ENCODE assay signal across 8 mouse cellular contexts in genomic region chr8:127552161-127552595, GRCm38 (mm10).
DNase-seq lines count a peak whose midpoint lies in the region; ATAC-seq and TF ChIP-seq lines count a peak whose summit lies in the region.

No protein-coding gene starts in this region.

- no peak overlapping the region for H3K4me3 ChIP-seq in hindbrain, embryonic 15.5 days
- H3K4me3 ChIP-seq in limb, embryonic 14.5 days (replicated peaks; ENCODE audit: low read length) = no peak overlapping the region

- H3K27me3 ChIP-seq in hindbrain, embryonic 15.5 days = no peaks in the 10 kb centered on the region
- H3K27me3 ChIP-seq in limb, embryonic 14.5 days (ENCODE audit: control insufficient read depth, insufficient read depth, low read length) = no peaks in the 10 kb centered on the region

- H3K9me3 ChIP-seq in hindbrain, embryonic 15.5 days = no peaks in the 10 kb centered on the region
- H3K9me3 ChIP-seq in limb, embryonic 14.5 days (ENCODE audit: control insufficient read depth, low read length) = no peaks in the 10 kb centered on the region

- peak overlapping the region; percentile 25 for H3K4me2 ChIP-seq in hindbrain, embryonic 15.5 days
- 0 out of 2 replicates have a peak overlapping the region, but pooled peaks have one; percentile 29 for H3K4me2 ChIP-seq in limb, embryonic 14.5 days (replicated peaks; ENCODE audit: low read depth, low read length, severe bottlenecking)

- DNase-seq in adrenal gland, postnatal 14 days = peak; percentile 12
- no peak for DNase-seq in adrenal gland, adult 8-10 months
- peak; percentile 42 for DNase-seq in WW6 (ENCODE audit: low read depth, low spot score)
- no peak for DNase-seq in limb, embryonic 14.5 days (ENCODE audit: low spot score)
- DNase-seq in retina, postnatal 1 day = peak; percentile 67
- DNase-seq in cerebellum, adult 11-12 months = no peak
- DNase-seq in ovary, postnatal 10 days (ENCODE audit: low spot score) = no peak

- peak; percentile 53; the same call in 1 of the 2 replicates for ATAC-seq in hindbrain, embryonic 15.5 days (ENCODE audit: low FRiP score, low read depth)
- ATAC-seq in limb, embryonic 14.5 days (ENCODE audit: low FRiP score, low read depth) = peak; percentile 47; the same call in 1 of the 2 replicates

- TF ChIP-seq POLR2A in limb, embryonic 14.5 days (IDR thresholded peaks at IDR 0.05; ENCODE audit: borderline replicate concordance, extremely low read depth, insufficient read depth, insufficient read length) = no peak

- 33% methylated on average over 11 of the region's 11 CpGs for WGBS in hindbrain, embryonic 15.5 days
- WGBS in limb, embryonic 14.5 days = 19% methylated on average over 11 of the region's 11 CpGs

- peaks cover 30% of the 10 kb centered on the region for H3K4me1 ChIP-seq in hindbrain, embryonic 15.5 days (replicated peaks)
- peaks cover 23% of the 10 kb centered on the region for H3K4me1 ChIP-seq in limb, embryonic 14.5 days (ENCODE audit: control insufficient read depth, insufficient read depth, low read length)

- H3K36me3 ChIP-seq in hindbrain, embryonic 15.5 days = no peaks in the 10 kb centered on the region
- no peaks in the 10 kb centered on the region for H3K36me3 ChIP-seq in limb, embryonic 14.5 days (ENCODE audit: control insufficient read depth, insufficient read depth, low read length)

- H3K9ac ChIP-seq in hindbrain, embryonic 15.5 days = no peak overlapping the region
- H3K9ac ChIP-seq in limb, embryonic 14.5 days (ENCODE audit: low read depth, low read length, severe bottlenecking) = no peak overlapping the region

- H3K27ac ChIP-seq in hindbrain, embryonic 15.5 days (replicated peaks) = peak overlapping the region; percentile 50; the same call in 1 of the 2 replicates
- H3K27ac ChIP-seq in limb, embryonic 14.5 days (replicated peaks; ENCODE audit: low read depth, low read length) = no peak overlapping the region

Comparison
In these comparisons a context has a peak if more than half of its experiments do, and no peak if none do; other contexts are left out.
1. DNase-seq: peak in adrenal gland, postnatal 14 days (single experiment), WW6 (single experiment) and retina, postnatal 1 day (single experiment); none in adrenal gland, adult 8-10 months (single experiment), limb, embryonic 14.5 days (single experiment), cerebellum, adult 11-12 months (single experiment) and ovary, postnatal 10 days (single experiment).